Mouse (Mus musculus) CH12.LX (cell line): ENCODE data around the gene Adamtsl3. TPM values are rescaled to one million over a fixed set of nuclear protein-coding genes. Genes with fewer than 3 reads are reported as not detected.

Experiments used
- DNase-seq: peaks from one replicate; pipeline ENCODE4 v3.0.0-alpha.2; 2013; ENCODE audit errors: extremely low read depth
- H3K27ac ChIP-seq: 2 replicates; pipeline ENCODE4 v1.5.1; 2012; ENCODE audit warnings: low read depth, mild to moderate bottlenecking, control low read depth, moderate library complexity; ENCODE audit not compliant: insufficient read depth
- H3K27me3 ChIP-seq: replicated peaks from 2 replicates; pipeline ENCODE3; 2012; ENCODE audit warnings: inconsistent platforms
- H3K36me3 ChIP-seq, 2 experiments: replicated peaks in 1 of 2; 2 replicates each; pipeline versions ENCODE3 to v1.6.1; 2012; ENCODE audit warnings: inconsistent platforms in 1 of 2, low read length in 1 of 2, mild to moderate bottlenecking in 1 of 2, mixed read lengths in 1 of 2, moderate library complexity in 1 of 2; ENCODE audit not compliant: control insufficient read depth in 1 of 2, insufficient read depth in 1 of 2
- H3K4me1 ChIP-seq, 2 experiments: 2 replicates each; pipeline ENCODE4 v1.6.1; 2012; ENCODE audit warnings: inconsistent platforms in 1 of 2, moderate library complexity in 1 of 2; ENCODE audit not compliant: insufficient read depth in 2 of 2, control insufficient read depth in 1 of 2
- H3K4me2 ChIP-seq: 2 replicates; pipeline ENCODE4 v1.6.1; 2012; ENCODE audit warnings: low read depth, mild to moderate bottlenecking, control low read depth; ENCODE audit not compliant: poor library complexity, insufficient read depth, severe bottlenecking
- H3K4me3 ChIP-seq, 3 experiments: fragments of 150-350 bp in 1 of 3; sonication (generic) in 1 of 3; replicated peaks in 1 of 3; 2 replicates each; pipeline versions ENCODE3 to v1.5.1; 2011 to 2012; ENCODE audit warnings: low read depth in 2 of 3, low read length in 2 of 3, mild to moderate bottlenecking in 2 of 3, moderate library complexity in 2 of 3, control low read depth in 1 of 3, improper control_type of control experiment in 1 of 3, inconsistent platforms in 1 of 3, mixed read lengths in 1 of 3; ENCODE audit not compliant: poor library complexity in 1 of 3
- H3K79me2 ChIP-seq: replicated peaks from 2 replicates; pipeline ENCODE4 v1.6.1; 2012; ENCODE audit warnings: mild to moderate bottlenecking, moderate library complexity; ENCODE audit not compliant: control insufficient read depth, poor library complexity, insufficient read depth, severe bottlenecking; ENCODE audit errors: extremely low read depth
- H3K9ac ChIP-seq: 2 replicates; pipeline ENCODE4 v1.6.1; 2012; ENCODE audit warnings: low read depth, mild to moderate bottlenecking, control low read depth, moderate library complexity; ENCODE audit not compliant: insufficient read depth
- H3K9me3 ChIP-seq: replicated peaks from 2 replicates; pipeline ENCODE3; 2012; ENCODE audit warnings: low read length, inconsistent platforms, mixed read lengths
- CHD1 ChIP-seq: IDR thresholded peaks from 2 replicates; pipeline ENCODE4 v1.6.1; 2012; ENCODE audit warnings: low read depth, low read length, improper control_type of control experiment, inconsistent platforms
- CHD2 ChIP-seq: IDR thresholded peaks from 2 replicates; pipeline ENCODE4 v1.6.1; 2011; ENCODE audit warnings: low read length, improper control_type of control experiment
- CTCF ChIP-seq, 2 experiments: IDR thresholded peaks in 1 of 2; conservative IDR thresholded peaks in 1 of 2; 2 replicates each; pipeline ENCODE4 v1.5.1; 2011 to 2012; ENCODE audit warnings: low read depth in 2 of 2, low read length in 2 of 2, improper control_type of control experiment in 1 of 2, inconsistent platforms in 1 of 2, mild to moderate bottlenecking in 1 of 2, moderate library complexity in 1 of 2
- E2F4 ChIP-seq: IDR thresholded peaks from 2 replicates; pipeline ENCODE4 v1.6.1; 2011; ENCODE audit warnings: low read depth, low read length, improper control_type of control experiment; ENCODE audit not compliant: insufficient replicate concordance
- EP300 ChIP-seq: IDR thresholded peaks from 2 replicates; pipeline ENCODE4 v1.6.1; 2011; ENCODE audit warnings: low read length, improper control_type of control experiment
- KAT2A ChIP-seq: IDR thresholded peaks from 2 replicates; pipeline ENCODE4 v1.6.1; 2012; ENCODE audit warnings: low read length, improper control_type of control experiment, inconsistent platforms; ENCODE audit not compliant: insufficient replicate concordance
- MAFK ChIP-seq: IDR thresholded peaks from 2 replicates; pipeline ENCODE4 v1.6.1; 2011; ENCODE audit warnings: low read length, improper control_type of control experiment; ENCODE audit not compliant: insufficient replicate concordance
- MAZ ChIP-seq: IDR thresholded peaks from 2 replicates; pipeline ENCODE4 v1.6.1; 2012; ENCODE audit warnings: low read depth, mild to moderate bottlenecking, inconsistent platforms, low read length, improper control_type of control experiment, moderate library complexity
- MXI1 ChIP-seq: IDR thresholded peaks from 2 replicates; pipeline ENCODE4 v1.6.1; 2011; ENCODE audit warnings: mild to moderate bottlenecking, low read depth, low read length, improper control_type of control experiment
- MYC ChIP-seq: IDR thresholded peaks from 2 replicates; pipeline ENCODE4 v1.6.1; 2011; ENCODE audit warnings: low read depth, mild to moderate bottlenecking, improper control_type of control experiment, low read length
- NELFE ChIP-seq: IDR thresholded peaks from 2 replicates; pipeline ENCODE4 v1.6.1; 2011; ENCODE audit warnings: low read depth, low read length, improper control_type of control experiment
- NRF1 ChIP-seq: IDR thresholded peaks from 2 replicates; pipeline ENCODE4 v1.6.1; 2014; ENCODE audit warnings: low read depth, mild to moderate bottlenecking, inconsistent platforms, low read length, improper control_type of control experiment, moderate library complexity
- PAX5 ChIP-seq: IDR thresholded peaks from 2 replicates; pipeline ENCODE4 v1.6.1; 2012; ENCODE audit warnings: low read length, inconsistent platforms, mixed read lengths
- POLR2A ChIP-seq: IDR thresholded peaks from 2 replicates; pipeline ENCODE4 v1.6.1; 2011; ENCODE audit warnings: low read depth, mild to moderate bottlenecking, improper control_type of control experiment, low read length
- RAD21 ChIP-seq: IDR thresholded peaks from 2 replicates; pipeline ENCODE4 v1.6.1; 2011; ENCODE audit warnings: low read depth, mild to moderate bottlenecking, low read length, improper control_type of control experiment, moderate library complexity
- SIN3A ChIP-seq: IDR thresholded peaks from 2 replicates; pipeline ENCODE4 v1.6.1; 2012; ENCODE audit warnings: low read length, improper control_type of control experiment, inconsistent platforms
- SMC3 ChIP-seq: IDR thresholded peaks from 2 replicates; pipeline ENCODE4 v1.6.1; 2011; ENCODE audit warnings: low read depth, low read length, improper control_type of control experiment
- TBP ChIP-seq: conservative IDR thresholded peaks from 2 replicates; pipeline ENCODE4 v1.6.1; 2011; ENCODE audit warnings: low read depth, low read length, improper control_type of control experiment
- TCF12 ChIP-seq: IDR thresholded peaks from 2 replicates; pipeline ENCODE4 v1.6.1; 2014; ENCODE audit warnings: low read depth, mild to moderate bottlenecking, inconsistent platforms, low read length, improper control_type of control experiment
- USF1 ChIP-seq: IDR thresholded peaks from 2 replicates; pipeline ENCODE4 v1.6.1; 2014; ENCODE audit warnings: low read depth, mild to moderate bottlenecking, inconsistent platforms, low read length, improper control_type of control experiment
- USF2 ChIP-seq: conservative IDR thresholded peaks from 2 replicates; pipeline ENCODE4 v1.6.1; 2011; ENCODE audit warnings: low read depth, low read length, improper control_type of control experiment
- ZKSCAN1 ChIP-seq: IDR thresholded peaks from 2 replicates; pipeline ENCODE4 v1.6.1; 2012; ENCODE audit warnings: low read depth, inconsistent platforms, low read length, improper control_type of control experiment, borderline replicate concordance
- ZMIZ1 ChIP-seq: IDR thresholded peaks from 2 replicates; pipeline ENCODE4 v1.6.1; 2012; ENCODE audit warnings: low read depth, mild to moderate bottlenecking, inconsistent platforms, low read length, improper control_type of control experiment
- ZNF384 ChIP-seq: IDR thresholded peaks from 2 replicates; pipeline ENCODE4 v1.6.1; 2012; ENCODE audit warnings: low read depth, low read length, improper control_type of control experiment, inconsistent platforms
- dilution Hi-C: fragments of 300-500 bp; cut with MboI; formaldehyde crosslinking; loops from 2 replicates; pipeline ENCODE4 v1.14.3; 2020; ENCODE audit warnings: low sequenced_read_pairs; ENCODE audit not compliant: extremely low pct_unique_long_range_greater_than_20kb, extremely low pct_ligation_motif_present
- in situ Hi-C: fragments of 300-500 bp; cut with MboI; formaldehyde crosslinking; loops from 3 replicates; pipeline ENCODE4 v1.14.3; 2019; ENCODE audit warnings: low sequenced_read_pairs, low pct_ligation_motif_present, low pct_unique_long_range_greater_than_20kb, mixed read lengths
- polyA plus RNA-seq: library from polyadenylated mRNA; unstranded; fragments of >175 nt; gene quantifications from 2 replicates; pipeline ENCODE4 v1.2.1, GENCODE M21; 2012; ENCODE audit warnings: low read depth; ENCODE audit not compliant: insufficient read length
- total RNA-seq, 2 experiments: library from RNA; depleted of rRNA; stranded (reverse); fragments of 300-350 nt in 1 of 2; fragments of >200 nt in 1 of 2; gene quantifications; 2 replicates each; pipeline ENCODE4 v1.2.3; 2012 to 2014

Adamtsl3 gene
- total and polyA plus RNA-seq, 3 experiments = not detected

GRCm38 (mm10) chr7:82349796-82350195 is 14.3 kb downstream of the Adamtsl3 start:
- peaks cover 0 to 3% of the 10 kb centered on the region in 2 experiments; a peak in 1 of 4 replicates for H3K4me1 ChIP-seq
- no peak overlapping the region for H3K4me2 ChIP-seq
- H3K27me3 ChIP-seq = peaks cover 5% of the 10 kb centered on the region
- TF ChIP-seq TBP (no peak), CTCF (conservative IDR thresholded peaks at IDR 0.05 in 1 of 2, IDR thresholded peaks at IDR 0.05 in 1 of 2; ENCODE audit: low read depth in 2 of 2, low read length in 2 of 2) (no peak), PAX5 (no peak), MAFK (no peak), MXI1 (no peak), USF2 (no peak), NRF1 (no peak), CHD1 (no peak), MYC (no peak), ZMIZ1 (no peak), NELFE (no peak), CHD2 (no peak), MAZ (no peak)
- H3K4me3 ChIP-seq = no peak overlapping the region
- in situ Hi-C loops = no loop called here
- DNase-seq = no peak
- no peaks in the 10 kb centered on the region for H3K79me2 ChIP-seq
- H3K27ac ChIP-seq = no peak overlapping the region
- H3K36me3 ChIP-seq = no peaks in the 10 kb centered on the region
- H3K9ac ChIP-seq = no peak overlapping the region
- dilution Hi-C loops = no loop called here
- H3K9me3 ChIP-seq = no peaks in the 10 kb centered on the region

- DNase-seq = no peak
- no peaks in the 10 kb centered on the region for H3K9me3 ChIP-seq
- no peaks in the 10 kb centered on the region for H3K79me2 ChIP-seq
- H3K9ac ChIP-seq = no peak overlapping the region
- no peak for TF ChIP-seq POLR2A
- TF ChIP-seq SMC3 = no peak
- TF ChIP-seq ZKSCAN1 = no peak
- TF ChIP-seq MAZ = no peak
- no peak for TF ChIP-seq SIN3A
- no peak for TF ChIP-seq E2F4
- TF ChIP-seq EP300 = no peak
- TF ChIP-seq RAD21 = no peak
- TF ChIP-seq CHD1 = no peak
- TF ChIP-seq USF1 = no peak
- no peak for TF ChIP-seq TBP
- no peak for TF ChIP-seq KAT2A
- TF ChIP-seq ZMIZ1 = no peak
- no peak for TF ChIP-seq NELFE
- TF ChIP-seq NRF1 = no peak
- TF ChIP-seq TCF12 = no peak
- TF ChIP-seq ZNF384 = no peak
- TF ChIP-seq, all 38 proteins: peak for 0
- Histone ChIP-seq H3K4me2 (no peak overlapping the region), H3K4me3 (no peak overlapping the region), H3K36me3 (no peaks in the 10 kb centered on the region), H3K27me3 (peaks cover 3% of the 10 kb centered on the region), H3K4me1 (peaks cover 0 to 3% of the 10 kb centered on the region in 2 experiments; a peak in 1 of 4 replicates), H3K27ac (no peak overlapping the region)
- in situ Hi-C loops = no loop called here
- dilution Hi-C loops = no loop called here
These were observed 14.9 kb downstream of the Adamtsl3 start for GRCm38 (mm10) chr7:82350421-82350820.
